Mouse (Mus musculus): ENCODE measurements around the gene Kbtbd13. TPM values are rescaled to one million over a fixed set of nuclear protein-coding genes. Genes with fewer than 3 reads are reported as not detected.

Gene Kbtbd13
- polyA plus RNA-seq, 1 experiment from 2014 or later: 1.3 TPM

DNA sequence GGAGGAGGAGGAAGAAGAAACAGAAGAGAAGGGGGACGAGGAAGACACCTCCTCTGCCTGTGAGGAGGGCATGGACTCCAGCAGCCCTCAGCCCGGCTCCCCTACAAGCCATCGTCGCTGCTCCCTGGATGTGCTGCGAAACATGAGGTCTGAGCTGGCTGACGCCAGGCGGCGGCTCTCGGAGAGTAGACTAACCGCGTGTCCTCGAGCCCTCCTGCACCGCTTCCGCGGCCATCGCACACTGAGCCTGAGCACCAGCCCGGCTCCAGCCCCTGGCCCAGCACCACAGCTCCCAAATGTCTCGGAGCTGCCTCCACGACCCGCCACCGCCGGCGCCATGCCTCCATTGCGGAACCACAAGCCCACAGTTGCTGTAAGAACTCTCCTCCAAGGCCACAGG lies 19.7 kb downstream of the Kbtbd13 start:
- H3K4me1 ChIP-seq (ENCODE audit: control insufficient read depth, insufficient read depth, low read length): no peaks in the 10 kb centered on the region
- no peak overlapping the region for H3K4me3 ChIP-seq (replicated peaks; ENCODE audit: low read length)
- no peak overlapping the region for H3K4me2 ChIP-seq (ENCODE audit: low read depth, low read length)
- 77% methylated on average over 24 of the region's 24 CpGs for WGBS
- no peaks in the 10 kb centered on the region for H3K27me3 ChIP-seq (ENCODE audit: control insufficient read depth, insufficient read depth, low read length)
- no peak overlapping the region for H3K27ac ChIP-seq (ENCODE audit: low read length)
- H3K9me3 ChIP-seq (replicated peaks; ENCODE audit: control insufficient read depth, low read length): no peaks in the 10 kb centered on the region
- H3K9ac ChIP-seq (ENCODE audit: low read length): no peak overlapping the region
- no peaks in the 10 kb centered on the region for H3K36me3 ChIP-seq (ENCODE audit: control insufficient read depth, insufficient read depth, low read length)
- ATAC-seq (ENCODE audit: insufficient read depth, low FRiP score): no peak

DNA sequence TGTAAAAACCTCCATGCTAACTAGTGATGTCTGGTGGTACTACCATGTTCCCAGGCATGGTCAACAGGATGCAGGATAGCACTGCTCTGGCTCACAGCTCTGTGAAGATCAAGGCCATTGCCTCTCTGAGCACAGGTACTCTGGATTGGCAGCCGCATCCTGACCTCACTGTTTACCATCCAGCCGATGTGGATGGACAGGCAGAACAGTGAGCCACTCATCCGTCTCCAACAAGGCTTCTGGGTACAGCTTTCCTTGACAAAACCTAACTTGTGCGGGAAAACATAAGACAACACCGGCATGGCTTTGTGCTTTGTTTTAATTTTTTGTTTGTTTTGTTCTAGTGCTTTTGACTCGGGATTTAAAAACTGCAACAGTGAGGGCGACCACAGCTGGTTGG lies 25.7 kb downstream of the Kbtbd13 start:
- no peaks in the 10 kb centered on the region for H3K4me1 ChIP-seq (ENCODE audit: control insufficient read depth, insufficient read depth, low read length)
- H3K9me3 ChIP-seq (replicated peaks; ENCODE audit: control insufficient read depth, low read length): no peaks in the 10 kb centered on the region
- 79% methylated on average over 7 of the region's 7 CpGs for whole genome bisulfite sequencing
- no peak overlapping the region for H3K4me2 ChIP-seq (ENCODE audit: low read depth, low read length)
- H3K27me3 ChIP-seq (ENCODE audit: control insufficient read depth, insufficient read depth, low read length): no peaks in the 10 kb centered on the region
- H3K4me3 ChIP-seq (replicated peaks; ENCODE audit: low read length): no peak overlapping the region
- ATAC-seq (ENCODE audit: insufficient read depth, low FRiP score): no peak
- no peak overlapping the region for H3K9ac ChIP-seq (ENCODE audit: low read length)
- no peaks in the 10 kb centered on the region for H3K36me3 ChIP-seq (ENCODE audit: control insufficient read depth, insufficient read depth, low read length)
- no peak overlapping the region for H3K27ac ChIP-seq (ENCODE audit: low read length)

GRCm38 (mm10) chr9:65363684-65364083 lies 27.8 kb downstream of the Kbtbd13 start:
- 39% methylated on average over 9 of the region's 9 CpGs for WGBS
- H3K27me3 ChIP-seq (ENCODE audit: control insufficient read depth, insufficient read depth, low read length): no peaks in the 10 kb centered on the region
- no peaks in the 10 kb centered on the region for H3K4me1 ChIP-seq (ENCODE audit: control insufficient read depth, insufficient read depth, low read length)
- H3K9me3 ChIP-seq (replicated peaks; ENCODE audit: control insufficient read depth, low read length): no peaks in the 10 kb centered on the region
- peaks cover 12% of the 10 kb centered on the region for H3K36me3 ChIP-seq (ENCODE audit: control insufficient read depth, insufficient read depth, low read length)
- H3K27ac ChIP-seq (ENCODE audit: low read length): no peak overlapping the region
- H3K4me2 ChIP-seq (ENCODE audit: low read depth, low read length): no peak overlapping the region
- H3K9ac ChIP-seq (ENCODE audit: low read length): no peak overlapping the region
- no peak overlapping the region for H3K4me3 ChIP-seq (replicated peaks; ENCODE audit: low read length)
- ATAC-seq (ENCODE audit: insufficient read depth, low FRiP score): no peak

- no peaks in the 10 kb centered on the region for H3K27me3 ChIP-seq (ENCODE audit: control insufficient read depth, insufficient read depth, low read length)
- no peaks in the 10 kb centered on the region for H3K9me3 ChIP-seq (replicated peaks; ENCODE audit: control insufficient read depth, low read length)
- H3K27ac ChIP-seq (ENCODE audit: low read length): no peak within 1 kb of the TSS
- H3K36me3 ChIP-seq (ENCODE audit: control insufficient read depth, insufficient read depth, low read length): peaks cover 26% of the 10 kb centered on the region
- H3K9ac ChIP-seq (ENCODE audit: low read length): no peak within 1 kb of the TSS
- no peak within 1 kb of the TSS for H3K4me2 ChIP-seq (ENCODE audit: low read depth, low read length)
- 63% methylated on average over 16 of the region's 16 CpGs for WGBS
- no peak within 1 kb of the TSS for H3K4me3 ChIP-seq (replicated peaks; ENCODE audit: low read length)
- no peaks in the 10 kb centered on the region for H3K4me1 ChIP-seq (ENCODE audit: control insufficient read depth, insufficient read depth, low read length)
- ATAC-seq (ENCODE audit: insufficient read depth, low FRiP score): no peak
These were observed 30.6 kb downstream of the Kbtbd13 start, which contains the start of gene Ubap1l for GRCm38 (mm10) chr9:65360641-65361448. Gene Ubap1l (plus strand): TSS chr9:65361041.

DNA sequence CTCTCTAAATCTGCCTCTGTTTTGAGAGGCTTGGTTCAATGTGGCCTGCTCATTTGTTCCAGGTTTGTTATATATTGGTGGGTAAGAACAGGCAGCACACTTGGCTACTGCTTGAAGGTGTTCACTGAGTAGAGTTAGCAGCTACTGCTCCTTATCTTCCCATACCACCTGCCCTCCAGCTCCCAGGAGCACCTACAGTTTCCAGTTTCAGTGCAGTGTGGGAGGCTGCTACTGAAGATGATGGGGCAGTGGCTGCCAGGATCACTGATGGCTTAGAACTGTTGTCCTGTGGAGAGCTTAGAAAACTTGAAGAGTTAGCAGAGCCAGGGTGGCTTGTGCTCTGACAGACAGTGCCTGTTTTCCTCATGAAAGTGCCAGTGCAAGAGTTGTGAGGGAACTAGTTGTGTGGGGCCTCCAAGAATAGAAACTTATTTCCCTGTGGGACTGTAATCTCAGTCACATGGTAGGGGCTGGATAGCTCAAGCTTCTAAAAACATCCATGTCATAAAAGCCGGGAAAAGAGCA lies 32.4 kb downstream of the Kbtbd13 start:
- Histone ChIP-seq H3K36me3 (ENCODE audit: control insufficient read depth, insufficient read depth, low read length) (peaks cover 28% of the 10 kb centered on the region), H3K9ac (ENCODE audit: low read length) (no peak overlapping the region), H3K4me2 (ENCODE audit: low read depth, low read length) (no peak overlapping the region), H3K9me3 (replicated peaks; ENCODE audit: control insufficient read depth, low read length) (no peaks in the 10 kb centered on the region), H3K4me1 (ENCODE audit: control insufficient read depth, insufficient read depth, low read length) (no peaks in the 10 kb centered on the region), H3K27ac (ENCODE audit: low read length) (no peak overlapping the region), H3K4me3 (replicated peaks; ENCODE audit: low read length) (no peak overlapping the region), H3K27me3 (ENCODE audit: control insufficient read depth, insufficient read depth, low read length) (no peaks in the 10 kb centered on the region)
- ATAC-seq (ENCODE audit: insufficient read depth, low FRiP score): no peak
- 82% methylated on average over 1 of the region's 1 CpGs for WGBS

DNA sequence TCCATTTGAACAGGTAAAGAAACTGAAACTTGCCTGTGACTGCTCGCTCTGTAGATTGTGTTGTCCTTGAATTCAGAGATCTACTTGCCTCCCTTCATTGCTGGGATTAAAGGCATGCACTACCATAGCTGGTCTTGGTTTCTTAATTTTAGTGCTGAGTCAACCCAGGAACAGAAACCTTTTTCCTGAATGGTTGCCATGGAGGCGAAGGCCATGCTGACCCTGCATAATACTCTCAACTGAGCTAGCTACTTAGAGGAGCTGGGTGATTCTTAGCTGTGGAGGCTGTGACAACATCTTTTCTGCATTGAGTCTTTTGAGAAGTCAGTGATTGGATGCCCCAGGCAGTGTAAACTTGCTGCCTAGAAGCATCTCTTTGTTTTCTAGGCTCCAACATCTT lies 34.5 kb downstream of the Kbtbd13 start:
- H3K9me3 ChIP-seq (replicated peaks; ENCODE audit: control insufficient read depth, low read length): no peaks in the 10 kb centered on the region
- H3K9ac ChIP-seq (ENCODE audit: low read length): no peak overlapping the region
- WGBS: 90% methylated on average over 2 of the region's 2 CpGs
- no peak overlapping the region for H3K27ac ChIP-seq (ENCODE audit: low read length)
- no peaks in the 10 kb centered on the region for H3K4me1 ChIP-seq (ENCODE audit: control insufficient read depth, insufficient read depth, low read length)
- H3K36me3 ChIP-seq (ENCODE audit: control insufficient read depth, insufficient read depth, low read length): peaks cover 28% of the 10 kb centered on the region
- no peak overlapping the region for H3K4me3 ChIP-seq (replicated peaks; ENCODE audit: low read length)
- no peaks in the 10 kb centered on the region for H3K27me3 ChIP-seq (ENCODE audit: control insufficient read depth, insufficient read depth, low read length)
- ATAC-seq (ENCODE audit: insufficient read depth, low FRiP score): no peak
- no peak overlapping the region for H3K4me2 ChIP-seq (ENCODE audit: low read depth, low read length)

- ATAC-seq (ENCODE audit: insufficient read depth, low FRiP score): no peak
- Histone ChIP-seq H3K9me3 (replicated peaks; ENCODE audit: control insufficient read depth, low read length) (no peaks in the 10 kb centered on the region), H3K4me3 (replicated peaks; ENCODE audit: low read length) (no peak overlapping the region), H3K4me2 (ENCODE audit: low read depth, low read length) (no peak overlapping the region), H3K4me1 (ENCODE audit: control insufficient read depth, insufficient read depth, low read length) (no peaks in the 10 kb centered on the region), H3K36me3 (ENCODE audit: control insufficient read depth, insufficient read depth, low read length) (peaks cover 28% of the 10 kb centered on the region), H3K27me3 (ENCODE audit: control insufficient read depth, insufficient read depth, low read length) (no peaks in the 10 kb centered on the region), H3K9ac (ENCODE audit: low read length) (no peak overlapping the region), H3K27ac (ENCODE audit: low read length) (no peak overlapping the region)
- 84% methylated on average over 7 of the region's 7 CpGs for WGBS
These were observed 34.9 kb downstream of the Kbtbd13 start for GRCm38 (mm10) chr9:65356561-65356960.

DNA sequence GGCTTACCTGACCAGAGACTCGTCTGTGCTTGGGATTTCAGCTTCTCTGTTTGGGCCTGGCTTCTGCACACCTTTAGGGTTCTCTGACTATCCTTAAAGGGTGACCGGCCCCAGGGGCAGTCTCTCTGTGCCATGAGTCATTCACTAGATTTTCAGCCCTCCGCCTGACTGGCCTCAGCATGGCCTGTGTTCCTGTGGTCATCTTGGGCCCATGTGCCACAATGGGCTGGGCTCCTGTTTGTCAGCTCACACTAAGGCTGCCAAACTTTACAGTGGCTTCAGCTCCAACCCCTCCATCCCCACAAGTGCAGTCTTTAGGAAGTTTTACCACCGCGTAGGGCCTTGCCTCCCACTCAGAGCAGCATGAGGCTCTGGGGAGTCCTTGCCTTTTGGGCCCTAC lies 38.2 kb downstream of the Kbtbd13 start:
- Histone ChIP-seq H3K27ac (ENCODE audit: low read length) (no peak overlapping the region), H3K27me3 (ENCODE audit: control insufficient read depth, insufficient read depth, low read length) (no peaks in the 10 kb centered on the region), H3K4me2 (ENCODE audit: low read depth, low read length) (no peak overlapping the region), H3K9ac (ENCODE audit: low read length) (no peak overlapping the region), H3K4me3 (replicated peaks; ENCODE audit: low read length) (no peak overlapping the region), H3K36me3 (ENCODE audit: control insufficient read depth, insufficient read depth, low read length) (peaks cover 13% of the 10 kb centered on the region; the same call in 1 of the 2 replicates), H3K9me3 (replicated peaks; ENCODE audit: control insufficient read depth, low read length) (no peaks in the 10 kb centered on the region), H3K4me1 (ENCODE audit: control insufficient read depth, insufficient read depth, low read length) (no peaks in the 10 kb centered on the region)
- no peak for ATAC-seq (ENCODE audit: insufficient read depth, low FRiP score)
- WGBS: 82% methylated on average over 5 of the region's 5 CpGs

DNA sequence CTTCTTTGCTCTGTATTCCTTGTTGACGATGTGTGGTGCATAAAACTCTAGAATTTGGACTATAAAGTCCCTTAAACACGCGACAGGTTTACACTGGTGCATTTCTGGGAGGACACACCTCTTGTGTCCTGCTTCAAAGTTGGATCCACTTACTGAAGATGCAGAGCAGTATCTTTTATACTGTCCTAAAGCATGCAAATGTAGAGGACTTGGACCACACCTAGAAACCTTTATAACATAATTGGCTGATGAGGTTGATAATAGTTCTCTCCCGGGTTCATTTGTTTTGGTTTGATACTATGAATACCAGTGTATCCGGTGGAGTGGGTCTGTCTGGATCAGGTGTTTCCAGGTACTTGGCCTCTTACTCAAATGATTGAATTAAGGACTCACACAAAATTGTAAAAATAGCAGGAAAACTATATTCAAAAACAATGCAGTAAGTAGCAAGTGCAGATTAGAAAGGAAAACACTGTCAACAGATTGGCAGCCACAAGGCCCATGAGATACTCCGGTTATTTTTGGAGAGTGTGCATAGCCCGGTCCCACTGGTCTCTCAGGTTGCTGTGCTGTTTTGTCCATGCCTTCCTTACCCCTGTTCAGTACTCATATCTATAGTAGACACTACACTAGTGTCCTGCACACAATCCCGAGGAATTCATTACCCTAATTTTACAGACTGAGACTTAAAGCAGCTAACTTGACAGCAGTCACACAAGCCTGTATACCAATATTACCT lies 44.2 kb downstream of the Kbtbd13 start:
- Histone ChIP-seq H3K36me3 (ENCODE audit: control insufficient read depth, insufficient read depth, low read length) (no peaks in the 10 kb centered on the region), H3K9me3 (replicated peaks; ENCODE audit: control insufficient read depth, low read length) (0 out of 2 replicates have a peak, but pooled peaks cover 5% of the 10 kb centered on the region), H3K4me2 (ENCODE audit: low read depth, low read length) (peak overlapping the region; percentile 93), H3K27ac (ENCODE audit: low read length) (peak overlapping the region; percentile 97), H3K4me1 (ENCODE audit: control insufficient read depth, insufficient read depth, low read length) (peaks cover 11% of the 10 kb centered on the region), H3K27me3 (ENCODE audit: control insufficient read depth, insufficient read depth, low read length) (no peaks in the 10 kb centered on the region), H3K4me3 (replicated peaks; ENCODE audit: low read length) (peak overlapping the region; percentile 99), H3K9ac (ENCODE audit: low read length) (peak overlapping the region; percentile 97)
- no peak for ATAC-seq (ENCODE audit: insufficient read depth, low FRiP score)
- 39% methylated on average over 8 of the region's 8 CpGs for WGBS

Data from stomach, embryonic 16.5 days (tissue).